Mouse (Mus musculus) frontal cortex, postnatal 25 days (tissue): ENCODE results near the gene Pard3.

Source experiments
- DNase-seq, 2 experiments: peaks; one replicate each; pipeline ENCODE4 v3.0.0; 2022; ENCODE audit warnings: low spot score in 2 of 2

Pard3 gene

DNA sequence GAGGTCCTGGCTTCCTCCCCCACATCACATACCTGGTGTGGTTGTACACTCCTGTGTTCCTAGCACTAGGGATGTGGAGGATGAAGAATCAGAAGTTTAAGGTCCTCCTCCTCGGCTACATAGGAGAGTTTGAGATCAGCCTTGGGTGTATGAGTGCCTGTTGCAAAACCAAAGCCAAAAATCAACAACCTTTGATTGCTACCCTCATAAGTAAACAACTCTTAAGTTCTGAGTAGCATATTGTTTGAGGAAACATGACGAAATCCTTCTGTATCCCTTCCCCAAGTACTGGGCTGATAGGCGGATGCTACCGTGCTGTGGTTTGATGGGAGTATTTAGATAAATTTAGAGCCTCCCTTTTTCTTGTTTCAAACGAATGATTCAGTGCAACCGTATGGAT is 20.9 kb downstream of the Pard3 start:
- DNase-seq = no peak

DNA sequence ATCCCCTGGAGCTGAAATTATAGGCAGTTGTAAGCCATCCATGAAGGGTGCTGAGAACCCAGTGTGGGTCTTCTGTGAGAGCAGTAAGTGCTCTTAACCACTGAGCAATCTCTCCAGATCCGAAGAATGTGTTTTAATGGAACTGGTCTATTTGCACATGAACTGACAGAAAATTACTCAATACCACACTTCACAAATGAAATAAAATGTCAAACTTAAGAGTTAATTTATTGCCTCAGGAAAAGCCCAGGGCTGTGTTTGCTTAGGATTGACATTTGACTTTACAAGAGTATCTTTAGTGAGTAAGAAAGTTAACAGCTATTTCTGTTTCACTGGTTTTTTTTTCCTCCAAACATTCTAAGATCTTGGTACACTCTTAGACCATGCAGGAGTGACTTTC is 23.7 kb downstream of the Pard3 start:
- no peak for DNase-seq

DNA sequence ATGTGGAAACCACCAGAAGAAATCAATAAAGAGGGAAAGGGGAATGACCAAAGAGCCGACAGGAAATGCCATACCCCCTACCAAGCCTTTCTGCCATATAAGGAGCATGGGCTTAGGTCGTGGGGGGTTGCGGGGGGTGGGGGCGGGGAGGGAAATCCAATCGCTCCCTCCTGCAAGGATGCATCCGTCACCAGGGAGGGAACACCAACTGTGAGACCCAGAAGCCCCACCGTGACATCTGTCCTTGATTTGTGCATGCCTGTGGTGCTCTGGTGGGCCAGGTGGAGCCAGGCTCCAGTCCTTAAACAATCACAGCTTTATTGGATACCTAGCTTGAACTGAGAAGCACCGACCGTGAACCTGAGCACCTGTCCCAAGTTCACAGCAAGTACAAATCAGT is 24.7 kb downstream of the Pard3 start:
- DNase-seq = no peak

DNA sequence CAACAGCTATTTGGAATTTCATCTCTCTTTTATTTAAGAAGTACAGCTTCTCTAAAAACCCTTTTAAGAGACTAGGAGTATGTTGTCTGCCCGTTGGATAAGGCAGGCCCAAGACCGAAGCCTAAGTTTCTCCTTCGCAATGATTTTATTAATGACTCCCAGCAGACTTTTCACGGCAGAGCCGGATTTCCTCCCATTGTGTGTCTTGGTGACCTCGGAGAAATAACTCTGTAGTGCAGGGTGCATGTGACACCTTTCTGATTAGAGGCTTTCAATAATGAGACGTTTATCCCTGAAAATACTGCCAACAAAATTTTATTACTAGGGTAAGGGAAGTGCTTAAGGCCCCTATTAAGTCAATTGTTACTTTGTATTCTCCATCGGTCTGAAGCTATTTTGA is 25.3 kb downstream of the Pard3 start:
- no peak for DNase-seq

DNA sequence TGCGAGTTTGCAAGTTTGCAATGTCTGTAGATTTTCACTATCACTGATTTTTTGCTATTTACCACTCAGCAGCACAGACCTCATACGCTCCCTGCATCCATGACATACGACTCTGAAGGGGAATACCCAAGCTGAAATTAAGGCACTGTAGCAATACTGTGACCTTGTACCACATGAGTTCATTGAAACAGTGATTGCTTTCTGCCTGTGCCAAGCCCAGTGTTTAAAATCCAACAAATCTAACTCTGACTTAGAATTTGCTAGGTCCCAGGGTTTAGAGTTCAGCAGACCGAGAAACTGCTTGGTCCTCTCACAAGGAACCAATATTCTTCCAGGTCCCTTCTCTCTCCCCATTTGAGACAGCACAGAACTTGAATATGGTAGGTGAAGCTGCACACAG is 26.7 kb downstream of the Pard3 start:
- no peak for DNase-seq

DNA sequence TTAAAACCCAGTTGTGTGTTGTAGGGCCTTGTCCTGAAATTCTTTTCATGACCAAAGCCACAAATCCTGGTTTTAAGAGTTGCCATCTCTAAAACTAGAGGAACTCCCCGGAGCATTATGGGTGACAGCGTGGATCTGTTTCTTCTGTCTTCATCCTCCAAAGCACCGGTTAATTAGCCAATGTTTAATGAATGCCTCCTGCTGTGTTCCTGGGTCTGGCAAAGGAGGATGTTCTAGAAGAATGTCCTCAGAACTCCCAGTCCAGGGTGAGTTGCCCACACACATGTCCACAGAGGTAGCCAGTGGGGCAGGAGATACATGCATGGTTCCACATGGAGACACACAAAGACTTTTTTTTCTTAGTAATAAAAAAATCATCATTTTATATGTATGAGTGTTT is 28.2 kb downstream of the Pard3 start:
- no peak for DNase-seq

DNA sequence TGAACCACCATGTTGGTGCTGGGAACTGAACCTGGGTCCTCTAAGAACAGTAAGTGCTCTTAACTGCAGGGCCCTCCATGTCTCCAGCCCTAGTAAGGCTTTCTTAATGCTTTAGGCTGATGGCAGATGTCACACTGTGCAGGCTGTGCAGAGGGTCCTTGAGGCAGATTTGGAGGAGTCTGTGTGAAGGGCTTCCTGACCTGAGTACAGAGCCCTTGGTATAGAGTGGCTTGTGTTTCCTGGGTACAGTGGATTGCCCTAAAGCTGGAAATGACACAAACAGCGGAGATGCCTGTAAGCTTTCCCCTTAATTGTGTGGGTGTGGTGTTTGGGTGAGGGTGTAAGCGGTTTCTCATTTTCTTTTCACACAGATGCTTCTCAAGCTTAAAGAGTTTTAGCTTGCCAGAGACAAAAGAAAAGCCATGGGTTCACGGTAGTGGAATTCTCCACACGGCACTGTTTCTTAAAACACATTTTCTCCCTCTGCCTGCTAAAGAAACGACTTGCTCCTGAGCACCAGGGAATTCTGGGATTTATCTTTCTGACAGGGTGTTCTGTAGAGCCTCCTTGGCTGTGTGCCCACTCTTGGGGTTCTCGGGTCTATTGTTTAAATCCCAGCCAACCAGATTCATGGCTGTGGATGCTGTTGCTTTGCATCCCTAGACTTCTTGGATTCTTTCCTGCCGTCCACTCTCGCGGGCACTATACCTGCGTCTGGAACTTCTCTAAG is 28.9 kb downstream of the Pard3 start:
- peak in 1 of 2 experiments; percentile 12 for DNase-seq

DNA sequence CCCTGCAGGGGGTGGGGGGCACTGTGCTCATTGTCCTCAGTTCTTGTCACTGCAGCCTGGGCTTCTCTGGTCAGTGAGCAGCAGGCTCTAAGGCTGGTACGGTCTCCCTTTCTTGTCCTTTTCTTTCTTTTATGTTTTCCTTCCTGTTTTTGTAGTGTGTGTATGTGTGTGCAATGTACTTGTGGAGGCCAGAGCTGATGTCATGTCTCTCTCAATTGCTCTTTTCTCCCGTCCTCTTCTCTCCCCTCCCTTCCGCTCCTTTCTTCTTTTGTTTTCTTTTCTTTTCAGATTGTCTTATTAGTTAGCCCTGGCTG is 29.4 kb downstream of the Pard3 start:
- DNase-seq = no peak

DNA sequence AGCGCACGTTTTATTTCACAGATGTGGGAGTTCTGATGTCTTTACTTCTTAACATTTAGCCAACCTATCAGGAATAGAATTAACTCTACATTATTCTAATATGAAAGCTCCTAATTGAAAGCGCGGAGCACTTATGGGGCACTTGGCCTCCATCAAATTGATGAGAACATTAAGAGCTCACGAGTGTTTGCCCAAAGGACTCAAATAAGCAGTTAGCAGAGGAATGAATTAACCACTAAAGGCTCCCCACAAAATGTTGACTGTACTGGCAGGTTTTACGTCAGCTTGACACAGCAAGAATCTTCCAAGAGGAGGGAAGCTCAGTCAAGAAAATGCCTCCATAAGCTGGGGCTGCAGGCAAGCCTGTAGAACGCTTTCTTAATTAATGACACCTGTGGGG is 32.1 kb downstream of the Pard3 start:
- no peak for DNase-seq

DNA sequence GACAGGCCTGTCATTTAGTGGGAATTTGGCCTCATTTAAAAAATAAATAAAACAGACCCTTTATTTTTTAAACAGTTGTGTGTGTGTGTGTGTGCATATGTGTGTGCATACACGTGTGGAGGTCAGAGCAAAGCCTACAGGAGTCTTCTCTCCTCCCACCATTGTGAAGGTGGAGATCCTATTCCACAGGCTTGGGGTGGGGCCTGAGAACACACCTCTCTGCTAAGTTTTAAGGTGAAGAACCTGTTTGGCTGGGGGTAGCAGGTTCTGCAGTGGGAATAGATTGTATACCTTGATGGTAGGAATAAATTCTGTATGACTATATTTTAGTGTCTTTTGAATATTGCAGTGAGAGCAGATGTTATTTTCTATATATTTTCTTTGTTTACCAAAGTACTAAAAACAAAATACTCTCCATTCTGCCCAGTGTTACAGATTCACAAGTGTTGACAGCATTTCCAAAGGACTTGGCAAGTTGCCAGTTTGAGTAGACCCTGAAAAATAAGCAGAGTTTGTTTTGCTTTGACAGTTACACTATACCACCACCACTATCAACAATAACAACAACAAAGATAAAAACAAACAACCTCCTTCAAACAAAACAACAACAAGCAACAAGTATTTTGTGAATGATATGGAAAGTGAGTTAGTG is 35.9 kb downstream of the Pard3 start:
- DNase-seq = no peak

DNA sequence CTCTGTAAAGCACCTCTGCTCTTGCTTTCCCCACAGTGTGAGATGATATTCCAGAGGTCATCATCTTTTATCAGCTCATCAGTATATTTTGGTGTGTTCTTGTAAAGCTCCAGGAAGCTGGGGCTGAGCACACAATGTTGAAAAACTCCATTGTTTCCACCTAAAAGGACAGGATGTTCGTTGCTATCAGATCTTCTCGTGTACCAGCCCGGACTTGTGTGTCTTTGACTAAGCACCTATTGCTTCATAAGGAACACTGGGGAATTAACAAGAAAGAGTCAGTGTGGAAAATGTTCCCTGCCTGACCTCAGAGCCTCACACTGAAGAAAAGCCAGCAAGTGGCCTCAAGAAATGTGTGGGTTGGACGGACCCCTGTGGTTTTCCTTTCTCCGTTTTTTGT is 39.6 kb downstream of the Pard3 start:
- DNase-seq = no peak

DNA sequence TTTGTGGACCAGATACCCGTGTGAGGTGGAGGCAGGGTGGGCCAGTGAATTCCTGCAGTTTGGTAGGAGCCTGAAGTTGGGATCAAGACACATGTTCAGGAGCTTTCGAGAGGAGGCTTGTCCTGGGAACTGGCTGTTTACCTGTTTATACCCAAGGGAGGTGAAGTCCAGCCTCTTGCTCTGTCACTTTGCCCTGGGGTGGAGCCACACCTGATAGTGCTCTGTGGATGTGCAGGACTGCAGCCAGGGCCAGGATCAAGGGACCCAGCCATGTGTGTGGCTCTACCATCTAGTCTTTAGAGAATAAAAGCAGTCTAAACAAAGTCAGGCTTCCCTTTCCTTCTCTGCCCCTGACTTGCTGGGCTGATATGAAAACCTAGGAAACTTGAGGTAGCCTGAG is 40.9 kb downstream of the Pard3 start:
- DNase-seq = no peak

DNA sequence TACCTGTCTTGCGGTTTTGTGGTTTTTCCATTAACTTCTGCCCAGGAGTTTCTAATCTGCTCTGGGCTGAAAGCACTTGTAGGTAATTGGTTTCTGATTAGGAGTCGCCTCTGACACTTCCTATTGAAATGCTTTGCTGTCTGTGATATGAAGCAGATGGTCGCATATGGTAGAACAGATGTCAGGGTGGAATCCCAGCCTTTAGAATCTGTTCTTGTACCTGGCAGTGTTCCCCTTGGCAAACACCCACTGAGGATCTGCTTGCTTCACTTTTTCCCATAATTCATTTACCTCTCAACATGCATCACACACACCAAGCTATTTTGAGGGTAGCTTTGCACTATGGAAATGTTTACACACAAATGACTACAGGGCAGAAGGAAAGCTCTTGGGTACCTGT is 44.2 kb downstream of the Pard3 start:
- DNase-seq = peak; percentile 19 to 32

DNA sequence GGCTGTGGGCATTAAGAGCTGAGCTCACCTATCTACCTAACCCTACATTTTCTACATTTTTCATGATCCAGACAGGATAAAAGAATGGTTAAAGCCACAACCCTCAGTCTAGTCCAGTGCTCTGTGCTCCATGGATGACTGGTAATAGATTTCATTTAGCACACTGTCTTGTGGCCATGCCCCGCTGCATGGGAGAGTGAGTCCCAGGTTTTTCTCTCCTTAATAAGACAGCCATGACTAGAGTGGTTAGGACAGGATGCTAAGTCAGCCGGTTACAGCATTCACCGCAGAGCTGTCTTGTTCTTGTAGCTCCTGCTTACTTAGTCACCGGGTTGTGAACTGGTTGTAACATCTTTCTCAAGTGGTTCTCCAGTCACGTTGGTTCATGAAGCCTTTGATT is 49.5 kb downstream of the Pard3 start:
- DNase-seq = no peak

DNA sequence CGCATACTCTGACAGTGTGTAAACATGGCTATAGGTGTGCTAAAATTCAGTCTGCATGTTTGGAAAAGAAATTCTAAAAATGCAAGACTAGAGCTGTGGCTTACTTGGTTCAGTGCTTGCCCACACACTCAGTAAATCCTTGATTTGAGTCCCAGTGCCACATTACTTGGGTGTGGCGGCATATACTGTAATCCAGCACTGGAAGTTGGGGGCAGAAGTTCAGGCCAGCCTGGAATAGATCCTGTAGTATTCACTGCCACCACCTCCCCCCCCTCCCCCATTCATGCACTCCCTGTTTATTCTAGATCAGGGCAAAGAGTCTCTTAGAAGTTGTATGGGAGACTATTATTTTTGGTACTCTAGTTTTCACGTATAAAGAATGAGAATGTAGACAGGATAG is 52.1 kb downstream of the Pard3 start:
- DNase-seq = no peak

DNA sequence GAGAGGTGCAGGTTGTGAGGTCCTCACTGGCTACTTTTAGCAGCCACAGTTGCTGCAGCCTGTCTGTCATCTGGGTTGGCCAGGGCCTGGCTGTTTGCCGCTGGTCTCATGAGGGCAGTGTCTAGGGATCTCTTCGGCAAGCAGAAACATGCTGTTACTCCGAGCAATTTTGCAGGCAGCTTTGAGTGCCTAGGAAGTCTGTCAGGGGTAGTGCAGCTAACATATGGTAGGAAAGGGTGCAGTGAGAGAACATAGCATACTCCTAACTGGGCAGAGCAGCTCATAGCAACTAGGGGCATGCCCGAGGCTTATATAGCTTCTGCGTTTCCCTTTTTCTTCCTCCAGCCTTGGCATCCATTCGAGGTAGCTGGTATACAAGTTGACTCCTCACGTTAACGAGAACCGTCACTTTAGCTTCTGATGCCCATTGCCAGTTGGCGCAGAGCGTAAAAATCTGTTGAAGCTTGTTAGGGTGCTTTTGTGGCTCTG is 54.7 kb downstream of the Pard3 start:
- DNase-seq = no peak

DNA sequence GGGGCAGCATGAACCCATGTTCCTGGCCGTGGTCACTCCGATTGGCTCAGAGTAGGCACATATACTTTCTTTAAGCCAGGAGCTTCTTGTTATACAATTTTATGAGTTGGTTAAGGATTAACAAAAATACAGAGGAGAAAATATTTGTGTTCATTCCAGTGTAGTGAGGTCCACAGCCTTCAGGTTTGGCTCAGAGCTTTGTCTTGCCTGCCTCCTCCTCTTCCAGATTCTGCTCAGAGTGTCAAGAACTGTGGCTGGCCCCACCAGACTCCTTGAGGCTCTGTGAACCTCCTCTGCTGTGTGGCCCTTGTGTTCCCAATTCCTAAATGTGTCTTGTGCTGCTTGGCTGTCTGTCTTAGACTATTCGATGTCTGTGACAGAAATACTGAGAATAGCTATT is 59.7 kb downstream of the Pard3 start:
- no peak for DNase-seq

DNA sequence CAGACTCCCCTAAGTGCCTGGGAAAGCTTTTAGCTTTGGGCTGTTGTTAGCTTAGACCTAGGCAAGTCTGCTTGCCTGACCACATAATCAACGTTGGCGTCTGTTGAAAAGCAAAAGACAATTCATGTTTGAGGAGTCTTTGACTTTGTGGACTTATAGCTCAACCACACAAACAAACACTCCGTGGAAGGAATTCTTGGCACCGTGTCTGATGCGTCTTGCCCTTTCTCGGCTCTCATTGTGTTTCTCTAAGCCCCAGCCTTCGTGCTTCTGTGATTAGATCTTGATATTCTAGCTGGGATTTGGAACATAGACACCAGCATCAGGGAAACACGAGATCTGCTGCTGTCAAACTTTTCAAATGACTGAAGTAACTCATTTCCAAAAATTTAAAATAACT is 61.1 kb downstream of the Pard3 start:
- DNase-seq = no peak

DNA sequence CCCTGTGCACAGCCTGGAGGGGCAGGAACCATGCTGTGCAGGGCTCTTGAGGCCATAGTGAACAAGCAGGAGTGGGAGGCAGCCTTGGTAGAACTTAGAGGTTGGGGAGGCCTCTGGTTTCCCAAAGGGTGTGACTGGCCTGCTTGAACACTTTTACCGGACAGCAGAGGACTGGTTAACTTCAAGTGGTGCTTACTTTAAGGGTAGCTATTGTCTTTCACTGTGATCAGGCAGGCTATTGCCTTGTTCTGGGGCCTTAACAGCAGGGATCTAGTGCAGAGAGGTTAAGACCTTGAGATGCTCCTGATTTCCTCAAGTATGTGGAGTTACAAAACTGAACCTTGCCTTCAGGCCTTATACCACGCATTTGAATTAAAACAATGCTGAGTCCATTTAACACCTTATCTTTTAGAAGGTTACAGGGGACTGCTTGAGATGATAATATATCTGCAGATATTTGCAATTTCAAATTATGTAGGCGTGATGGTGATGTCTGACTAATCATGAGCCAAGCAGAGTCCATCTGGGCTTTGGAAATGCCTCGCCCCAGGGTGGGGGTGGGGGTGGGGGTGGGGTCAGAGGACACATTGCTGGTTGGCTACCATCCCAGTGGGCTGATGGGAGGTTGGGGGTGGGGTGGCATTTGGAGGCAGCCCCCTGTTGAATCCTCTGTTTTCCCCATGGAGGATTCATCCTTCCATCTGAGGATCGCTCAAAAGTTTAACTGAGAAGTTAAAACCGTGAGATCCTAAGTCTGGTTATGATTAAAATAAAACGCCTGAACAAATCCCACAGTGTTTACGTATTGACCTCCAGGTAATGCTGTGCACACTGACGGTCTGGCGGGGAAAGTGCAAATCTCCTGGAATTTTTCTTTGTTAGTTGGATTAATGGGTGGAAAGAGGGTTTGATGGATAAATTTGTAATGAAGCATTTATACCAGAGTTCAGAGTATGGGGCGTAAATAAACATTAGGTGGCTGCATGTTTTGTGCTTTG is 62.3 kb downstream of the Pard3 start:
- DNase-seq = no peak

DNA sequence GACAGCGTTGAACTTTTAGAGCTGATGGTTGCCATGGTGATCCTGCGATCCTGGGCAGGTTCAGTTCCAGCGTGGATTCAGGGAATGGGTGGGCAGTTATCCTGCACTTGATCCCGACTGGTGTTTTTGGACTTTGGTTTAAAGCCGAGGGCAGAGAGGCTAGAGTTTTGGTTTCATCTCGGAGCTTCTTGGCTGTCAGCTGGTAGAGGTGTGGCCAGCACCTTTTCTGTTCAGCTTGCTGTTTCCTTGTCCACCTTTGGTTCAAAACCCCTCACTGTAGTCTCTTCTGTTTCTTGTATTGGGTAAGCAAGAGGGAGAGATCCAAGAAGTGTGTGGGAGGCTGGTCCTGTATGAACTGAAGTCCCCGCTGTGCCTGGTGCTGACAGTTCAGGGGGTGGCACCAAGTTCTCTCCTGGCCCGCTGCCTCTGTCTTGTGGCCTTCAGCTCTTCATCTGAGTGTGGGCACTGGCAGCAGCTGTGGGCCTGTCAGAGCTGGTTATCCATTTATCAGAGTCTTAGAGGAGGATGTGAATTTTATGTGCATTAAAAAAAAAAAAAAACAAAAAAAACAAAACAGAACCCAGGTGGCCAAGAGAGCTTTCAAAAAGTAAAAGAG is 65.2 kb downstream of the Pard3 start:
- DNase-seq = no peak

DNA sequence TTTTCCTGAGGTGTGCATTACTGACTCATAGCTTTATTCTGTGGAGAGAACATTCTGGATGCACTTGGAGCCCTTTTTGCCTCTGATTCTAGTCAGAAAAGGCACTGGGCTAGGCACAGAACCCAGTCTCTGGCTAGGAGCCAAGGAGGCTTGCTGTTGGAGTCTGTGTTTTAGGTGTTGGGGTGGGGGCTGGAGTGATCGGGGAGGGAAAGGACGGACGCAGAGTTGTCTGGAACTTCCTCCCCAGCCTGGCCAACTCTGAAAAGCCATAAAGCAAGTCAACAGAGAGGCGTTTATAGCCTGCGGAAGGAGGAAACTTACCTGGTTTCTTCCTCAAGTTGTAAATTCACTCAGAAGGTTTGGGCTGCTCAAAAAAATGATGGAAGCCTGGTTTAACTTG is 70.6 kb downstream of the Pard3 start:
- DNase-seq = no peak

DNA sequence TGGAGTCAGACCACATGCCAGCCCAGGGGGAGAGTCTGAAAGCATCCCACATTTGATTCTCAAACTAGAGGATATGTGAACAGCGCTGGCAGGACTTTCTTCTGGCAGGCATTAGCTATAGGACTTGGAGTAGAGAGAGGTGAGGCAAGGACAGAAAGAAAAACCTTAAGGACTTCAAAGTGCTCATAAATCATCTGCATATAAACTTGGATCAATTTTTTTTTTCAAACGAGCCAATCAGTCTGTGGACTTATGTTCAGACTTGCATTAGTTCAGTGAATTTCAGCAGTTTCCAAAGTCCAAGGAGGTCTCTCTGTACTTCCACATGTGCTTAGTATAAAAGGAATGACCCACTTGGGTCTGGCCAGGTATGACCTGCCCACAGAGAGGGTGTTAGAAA is 72.5 kb downstream of the Pard3 start:
- no peak for DNase-seq
